Mouse (Mus musculus) ES-E14 (cell line): ENCODE results near the gene Sec23a. TPM values are rescaled to one million over a fixed set of nuclear protein-coding genes. Genes with fewer than 3 reads are reported as not detected.
A peak's percentile ranks its signal among the peaks of the same experiment; 100 is the strongest.

Experiments
- DNase-seq: peaks from one replicate; pipeline ENCODE4 v3.0.0-alpha.2; 2013; ENCODE audit warnings: low read depth, low spot score
- H3K27ac ChIP-seq: 2 replicates; pipeline ENCODE4 v1.5.1; 2012; ENCODE audit warnings: low read depth, mild to moderate bottlenecking, low read length, moderate library complexity, mixed read lengths; ENCODE audit not compliant: poor library complexity, insufficient read depth, severe bottlenecking
- H3K36me3 ChIP-seq: 2 replicates; pipeline ENCODE4 v1.6.1; 2012; ENCODE audit warnings: mild to moderate bottlenecking, low read length, moderate library complexity, mixed read lengths; ENCODE audit not compliant: control insufficient read depth, poor library complexity, insufficient read depth, severe bottlenecking
- H3K4me1 ChIP-seq, 2 experiments: fragments of 150-350 bp in 1 of 2; sonication (generic) in 1 of 2; 2 replicates each; pipeline ENCODE4 v1.6.1; 2012; ENCODE audit warnings: low read length in 2 of 2, mild to moderate bottlenecking in 1 of 2, mixed read lengths in 1 of 2; ENCODE audit not compliant: control insufficient read depth in 2 of 2, insufficient read depth in 2 of 2, poor library complexity in 1 of 2
- H3K4me3 ChIP-seq, 2 experiments: fragments of 150-350 bp in 1 of 2; sonication (generic) in 1 of 2; 2 replicates each; pipeline ENCODE4 v1.5.1; 2012; ENCODE audit warnings: low read length in 2 of 2, low read depth in 1 of 2, mild to moderate bottlenecking in 1 of 2, mixed read lengths in 1 of 2; ENCODE audit not compliant: insufficient read depth in 1 of 2, poor library complexity in 1 of 2, severe bottlenecking in 1 of 2
- H3K9ac ChIP-seq: 2 replicates; pipeline ENCODE4 v1.6.1; 2012; ENCODE audit warnings: low read depth, mild to moderate bottlenecking, low read length, mixed read lengths; ENCODE audit not compliant: poor library complexity, insufficient read depth, severe bottlenecking
- H3K9me3 ChIP-seq: fragments of 150-350 bp; sonication (generic); 2 replicates; pipeline ENCODE4 v1.6.1; 2012; ENCODE audit warnings: low read depth, mild to moderate bottlenecking, low read length; ENCODE audit not compliant: control insufficient read depth, insufficient read depth
- CHD2 ChIP-seq: IDR thresholded peaks from 2 replicates; pipeline ENCODE4 v1.6.1; 2014; ENCODE audit warnings: mild to moderate bottlenecking, low read depth, low read length, inconsistent platforms
- HCFC1 ChIP-seq: IDR thresholded peaks from 2 replicates; pipeline ENCODE4 v1.6.1; 2012; ENCODE audit warnings: low read length, inconsistent platforms, borderline replicate concordance; ENCODE audit not compliant: insufficient read depth
- MAFK ChIP-seq: IDR thresholded peaks from 2 replicates; pipeline ENCODE4 v1.6.1; 2014; ENCODE audit warnings: mild to moderate bottlenecking, low read depth, low read length, inconsistent platforms; ENCODE audit not compliant: insufficient read depth
- ZC3H11A ChIP-seq: IDR thresholded peaks from 2 replicates; pipeline ENCODE4 v1.6.1; 2012; ENCODE audit warnings: low read depth, mild to moderate bottlenecking, inconsistent platforms, low read length, borderline replicate concordance
- ZNF384 ChIP-seq: IDR thresholded peaks from 2 replicates; pipeline ENCODE4 v1.6.1; 2012; ENCODE audit warnings: low read depth, low read length, inconsistent platforms
- in situ Hi-C, 2 experiments: fragments of 600-800 bp; cut with MboI; formaldehyde crosslinking; loops; one replicate each; pipeline ENCODE4 v1.15.1; 2025; ENCODE audit warnings: low sequenced_read_pairs in 2 of 2, inconsistent platforms in 1 of 2; ENCODE audit not compliant: unreplicated experiment in 2 of 2
- total RNA-seq: library from RNA; depleted of rRNA; stranded (reverse); fragments of 300-350 nt; gene quantifications from 2 replicates; pipeline ENCODE4 v1.2.3, GENCODE M21; 2012; rRNA removed

Sec23a gene
- total RNA-seq, 1 experiment = 37.7 TPM

DNA sequence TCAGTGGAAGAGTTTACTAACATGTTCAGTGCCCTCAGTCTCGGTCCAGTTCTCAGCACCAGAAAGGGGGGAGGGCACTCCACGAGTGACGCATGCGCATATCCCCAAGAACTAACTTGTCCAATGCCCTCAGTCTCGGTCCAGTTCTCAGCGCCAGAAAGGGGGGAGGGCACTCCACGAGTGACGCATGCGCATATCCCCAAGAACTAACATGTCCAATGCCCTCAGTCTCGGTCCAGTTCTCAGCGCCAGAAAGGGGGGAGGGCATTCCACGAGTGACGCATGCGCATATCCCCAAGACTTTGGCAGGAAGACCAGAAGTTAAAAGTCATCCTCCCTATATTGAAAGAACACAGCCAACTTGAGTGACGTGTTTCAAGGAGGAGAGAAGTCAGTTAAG lies 86.8 kb downstream of the Sec23a start:
- in situ Hi-C loops = loop anchor here in 1 of 2 experiments (25.0 kb wide), 1 partner anchor 1088 kb away; no protein-coding TSS in a partner anchor
- no peaks in the 10 kb centered on the region; a peak in 1 of 4 replicates for H3K4me1 ChIP-seq
- H3K36me3 ChIP-seq = no peaks in the 10 kb centered on the region
- H3K9me3 ChIP-seq = no peaks in the 10 kb centered on the region
- TF ChIP-seq ZC3H11A = no peak
- TF ChIP-seq HCFC1 = no peak
- TF ChIP-seq MAFK = no peak
- TF ChIP-seq ZNF384 = peak; percentile 84
- no peak for TF ChIP-seq CHD2
- no peak overlapping the region for H3K9ac ChIP-seq
- H3K27ac ChIP-seq = no peak overlapping the region
- no peak for DNase-seq
- H3K4me3 ChIP-seq = no peak overlapping the region

DNA sequence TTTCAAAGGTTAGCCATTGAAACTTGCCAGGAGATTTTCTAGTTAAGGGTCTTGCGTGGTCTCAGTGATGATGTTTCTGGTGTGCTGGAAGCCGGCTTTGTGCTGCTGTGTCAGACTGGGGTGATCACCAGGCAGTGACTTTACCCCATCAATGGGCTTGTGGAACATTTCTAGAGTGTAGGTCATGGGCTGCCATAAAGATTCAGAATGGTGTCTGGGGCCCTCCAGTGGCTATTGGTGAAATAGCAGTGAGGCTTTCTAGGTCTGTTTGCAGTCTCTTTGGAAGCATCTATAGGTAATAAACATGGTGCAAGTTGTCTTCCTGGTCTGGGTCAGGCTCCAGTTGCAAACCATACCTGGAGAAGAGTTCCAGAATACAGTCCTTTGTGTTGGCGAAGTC lies 87.8 kb downstream of the Sec23a start:
- Histone ChIP-seq H3K36me3 (no peaks in the 10 kb centered on the region), H3K9ac (no peak overlapping the region), H3K27ac (no peak overlapping the region), H3K9me3 (no peaks in the 10 kb centered on the region), H3K4me3 (no peak overlapping the region), H3K4me1 (no peaks in the 10 kb centered on the region; a peak in 1 of 4 replicates)
- in situ Hi-C loops = no loop called here
- peak; percentile 40 for DNase-seq
- TF ChIP-seq MAFK (no peak), ZC3H11A (peak; percentile 62; the same call in 1 of the 2 replicates)

DNA sequence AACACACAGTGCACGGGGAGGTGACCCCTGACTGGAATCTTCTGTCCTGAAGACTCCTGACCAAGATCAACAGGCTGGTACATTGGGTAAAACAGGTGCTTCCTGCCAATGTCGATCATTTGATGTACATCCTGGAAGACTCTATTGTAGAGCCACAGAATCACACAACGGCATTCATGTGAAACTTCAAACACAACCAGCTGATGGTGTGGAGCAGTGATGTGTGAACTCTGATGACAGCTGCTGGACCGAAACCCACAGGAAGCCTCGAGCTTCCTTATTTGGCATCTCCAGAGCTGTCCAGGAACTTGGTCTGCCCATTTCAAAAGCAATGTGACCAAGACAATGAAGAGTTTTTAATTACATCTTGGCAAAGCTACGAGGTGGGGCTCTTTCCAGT lies 91.0 kb downstream of the Sec23a start:
- in situ Hi-C loops = no loop called here
- Histone ChIP-seq H3K4me1 (no peaks in the 10 kb centered on the region; a peak in 1 of 4 replicates), H3K36me3 (no peaks in the 10 kb centered on the region), H3K4me3 (no peak overlapping the region), H3K27ac (no peak overlapping the region), H3K9me3 (no peaks in the 10 kb centered on the region), H3K9ac (no peak overlapping the region)
- TF ChIP-seq CHD2 = no peak
- TF ChIP-seq ZNF384 = no peak
- DNase-seq = no peak

DNA sequence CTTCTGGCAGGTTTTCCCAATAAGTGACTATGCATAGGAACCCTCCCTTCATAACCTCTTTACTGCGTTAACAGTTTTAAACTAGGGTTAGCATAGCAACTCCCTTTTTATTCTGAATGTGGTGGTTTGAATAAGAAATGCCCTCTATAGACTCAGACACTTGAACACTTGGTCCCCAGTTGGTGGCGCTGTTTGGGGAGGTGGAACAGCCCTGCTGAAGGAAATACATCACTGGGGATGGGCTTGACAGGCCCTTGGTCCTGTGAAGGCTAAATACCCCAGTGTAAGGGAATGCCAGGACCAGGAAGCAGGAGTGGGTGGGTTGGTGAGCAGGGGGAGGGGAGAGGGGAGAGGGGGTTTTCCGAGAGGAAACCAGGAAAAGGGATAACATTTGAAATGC lies 92.3 kb downstream of the Sec23a start:
- H3K9ac ChIP-seq = no peak overlapping the region
- in situ Hi-C loops = no loop called here
- DNase-seq = peak; percentile 29
- H3K4me3 ChIP-seq = no peak overlapping the region
- no peak for TF ChIP-seq HCFC1
- TF ChIP-seq ZC3H11A = no peak
- TF ChIP-seq MAFK = no peak
- TF ChIP-seq ZNF384 = no peak
- TF ChIP-seq CHD2 = no peak
- no peaks in the 10 kb centered on the region for H3K36me3 ChIP-seq
- H3K9me3 ChIP-seq = no peaks in the 10 kb centered on the region
- H3K27ac ChIP-seq = no peak overlapping the region
- H3K4me1 ChIP-seq = no peaks in the 10 kb centered on the region

DNA sequence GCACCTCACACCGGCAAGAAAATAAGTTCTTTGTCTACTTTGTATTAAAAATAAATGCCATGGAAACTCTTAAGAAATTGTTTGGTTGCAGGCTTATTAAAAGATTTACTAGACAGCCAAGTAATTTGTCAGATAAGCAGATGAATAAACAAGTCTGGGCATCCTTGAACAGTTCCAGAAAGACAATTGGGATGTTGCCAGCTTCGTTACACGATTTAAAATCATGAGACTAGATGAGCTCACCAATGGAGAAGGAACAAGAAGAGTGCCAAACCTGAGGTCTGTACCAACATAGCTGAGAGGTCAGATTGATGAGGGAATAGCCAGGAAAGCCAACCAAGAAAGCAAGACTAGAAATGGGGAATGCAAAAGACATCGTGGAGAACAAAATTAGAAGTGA lies 102.0 kb downstream of the Sec23a start:
- TF ChIP-seq CHD2 (no peak), MAFK (no peak), ZNF384 (no peak), HCFC1 (no peak), ZC3H11A (no peak)
- H3K9ac ChIP-seq = no peak overlapping the region
- H3K36me3 ChIP-seq = no peaks in the 10 kb centered on the region
- H3K4me3 ChIP-seq = no peak overlapping the region
- no peaks in the 10 kb centered on the region for H3K9me3 ChIP-seq
- no peak for DNase-seq
- H3K4me1 ChIP-seq = no peaks in the 10 kb centered on the region
- in situ Hi-C loops = no loop called here
- no peak overlapping the region for H3K27ac ChIP-seq

Other genes with a start within 250 kb of the Sec23a start
- 21.7 and 24.5 TPM in 2 replicates for gene Gemin2, start 1.4 kb upstream of the Sec23a start, total RNA-seq
- 35.8 and 44.1 TPM in 2 replicates for gene Trappc6b, start 49.5 kb upstream of the Sec23a start, total RNA-seq
- 46.4 and 54.1 TPM in 2 replicates for gene Pnn, start 54.9 kb upstream of the Sec23a start, total RNA-seq
- gene Mia2, start 83.8 kb upstream of the Sec23a start, total RNA-seq = 45.8 and 50.0 TPM in 2 replicates
- gene Fbxo33, start 207.7 kb upstream of the Sec23a start, total RNA-seq = 41.5 and 47.4 TPM in 2 replicates